Mouse (Mus musculus): ENCODE results near the gene Olfr319.
"Not testable (repeated sequence)": the region's sequence is repeated elsewhere in the genome, so short reads cannot be mapped to it uniquely, and the experiment has no call there.

The Olfr319 gene

DNA sequence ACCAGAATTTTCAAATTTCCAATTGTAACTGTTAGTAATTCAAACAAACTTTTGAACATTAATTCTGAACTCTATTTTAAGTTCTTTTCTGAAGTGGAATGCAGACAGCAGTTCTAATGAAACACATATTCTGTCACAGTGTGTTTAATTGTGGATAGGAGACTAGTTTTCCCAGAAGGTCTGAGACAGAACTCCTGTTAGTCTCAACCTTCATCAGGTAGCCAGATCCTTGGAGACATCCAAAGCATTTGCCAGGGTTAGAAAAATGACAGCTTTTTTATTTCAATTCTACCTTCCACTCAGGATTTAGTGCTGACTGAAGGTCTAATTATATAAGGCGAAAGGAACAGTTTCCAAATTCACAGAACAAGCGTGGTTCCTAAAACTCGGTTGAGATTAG lies at the start of gene Olfr319:
Gene Olfr319 (plus strand): TSS at position 301 of the 400 bp plus-strand sequence.
- no peak for DNase-seq (ENCODE audit: low read depth, low spot score)

DNA sequence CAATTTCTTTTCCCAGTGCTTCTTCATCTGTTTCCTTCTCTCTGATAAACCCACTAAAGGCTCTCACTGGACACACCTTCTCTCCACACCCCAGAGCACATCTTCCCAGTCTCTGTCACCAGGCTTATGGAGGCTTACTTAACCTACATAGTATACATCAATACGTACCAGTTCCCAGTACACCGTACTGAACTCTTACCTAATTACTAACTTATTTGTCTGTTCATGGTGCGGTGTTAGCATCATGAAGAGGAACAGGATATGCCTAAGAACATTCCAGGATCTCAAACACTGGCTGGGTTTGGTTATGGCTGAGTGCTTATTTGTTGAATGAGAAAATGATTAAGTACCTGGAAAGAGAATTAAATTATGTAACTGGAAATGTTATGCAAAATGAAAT lies 43.8 kb upstream of the Olfr319 start:
- DNase-seq (ENCODE audit: low read depth, low spot score) = no peak

DNA sequence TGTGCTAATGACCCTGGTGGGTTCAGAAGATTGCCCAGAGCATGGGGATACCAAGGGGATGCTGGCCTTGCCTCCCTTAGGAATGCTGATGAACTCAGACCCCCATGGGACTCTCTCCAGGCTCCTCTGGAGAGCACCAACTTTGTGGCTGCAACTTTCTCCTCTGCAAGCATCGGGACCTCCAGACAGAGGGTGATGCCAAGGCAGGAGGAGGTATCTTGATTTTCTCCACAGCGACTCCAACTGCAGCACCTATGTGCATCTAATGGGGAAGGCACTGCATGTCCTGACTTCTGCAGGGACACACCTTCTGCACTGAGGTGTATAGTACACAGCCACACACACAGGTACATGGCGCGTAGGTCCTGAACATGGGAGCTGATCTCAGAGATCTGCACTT lies 40.4 kb upstream of the Olfr319 start, which contains the start of gene Olfr322:
Gene Olfr322 (plus strand): TSS at position 187 of the 400 bp plus-strand sequence.
- DNase-seq (ENCODE audit: low read depth, low spot score) = no peak

DNA sequence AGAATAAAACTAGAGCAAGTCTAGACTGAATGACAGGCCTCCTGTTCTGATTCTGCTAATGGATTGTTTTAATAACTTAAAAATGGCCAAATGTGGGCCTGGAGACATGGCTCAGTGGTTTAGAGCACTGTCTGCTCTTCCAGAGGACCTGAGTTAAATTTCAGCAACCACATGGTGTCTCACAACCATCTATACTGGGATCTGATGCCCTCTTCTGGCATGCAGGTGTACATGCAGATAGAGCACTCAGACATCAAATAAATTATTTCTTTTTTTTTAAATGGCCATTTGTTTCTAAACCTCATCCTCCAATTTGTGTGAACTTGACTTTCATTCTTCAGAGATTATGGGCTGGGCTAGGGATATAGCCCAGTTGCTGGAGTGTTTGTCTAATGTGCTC lies 29.7 kb upstream of the Olfr319 start:
- DNase-seq (ENCODE audit: low read depth, low spot score) = no peak

DNA sequence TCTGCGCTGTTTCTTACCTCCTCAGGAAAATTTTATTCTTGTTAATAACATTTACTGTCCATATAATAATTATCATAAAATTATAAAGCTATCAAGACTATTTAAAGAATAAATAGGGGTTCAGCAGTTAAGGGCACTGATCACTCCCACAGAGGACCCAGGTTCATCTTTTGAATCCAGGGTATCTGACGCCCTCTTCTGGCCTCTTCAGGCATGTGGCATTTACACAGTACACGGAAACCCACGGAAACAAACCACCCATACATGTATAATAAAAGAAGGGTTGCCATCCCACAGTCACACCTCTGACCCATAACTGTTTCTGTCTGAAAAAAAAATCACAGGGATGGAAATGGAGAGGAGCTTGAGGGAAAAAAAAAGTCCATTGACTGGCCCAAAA lies 27.1 kb upstream of the Olfr319 start:
- no peak for DNase-seq (ENCODE audit: low read depth, low spot score)

DNA sequence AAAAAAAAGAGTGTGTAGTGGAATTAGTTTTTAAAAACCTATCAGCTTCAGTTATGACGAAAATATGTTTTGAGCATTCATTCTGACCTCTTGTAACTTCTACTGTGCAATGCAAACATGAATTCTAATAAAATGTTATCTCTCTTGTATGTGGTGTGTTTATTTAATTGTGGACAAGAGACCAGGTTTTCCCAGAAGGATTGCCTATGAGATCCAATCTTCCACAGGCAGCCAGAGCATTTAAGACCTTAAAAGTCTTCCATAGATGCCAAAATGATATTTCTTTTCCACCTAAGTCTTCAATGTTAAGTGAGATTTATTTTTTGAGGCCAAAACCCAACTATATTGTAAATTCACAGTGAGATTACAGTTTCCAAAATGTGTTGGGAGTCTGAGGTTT lies 18.2 kb upstream of the Olfr319 start, which contains the start of gene Olfr320:
Gene Olfr320 (plus strand): TSS at position 301 of the 400 bp plus-strand sequence.
- no peak for DNase-seq (ENCODE audit: low read depth, low spot score)

DNA sequence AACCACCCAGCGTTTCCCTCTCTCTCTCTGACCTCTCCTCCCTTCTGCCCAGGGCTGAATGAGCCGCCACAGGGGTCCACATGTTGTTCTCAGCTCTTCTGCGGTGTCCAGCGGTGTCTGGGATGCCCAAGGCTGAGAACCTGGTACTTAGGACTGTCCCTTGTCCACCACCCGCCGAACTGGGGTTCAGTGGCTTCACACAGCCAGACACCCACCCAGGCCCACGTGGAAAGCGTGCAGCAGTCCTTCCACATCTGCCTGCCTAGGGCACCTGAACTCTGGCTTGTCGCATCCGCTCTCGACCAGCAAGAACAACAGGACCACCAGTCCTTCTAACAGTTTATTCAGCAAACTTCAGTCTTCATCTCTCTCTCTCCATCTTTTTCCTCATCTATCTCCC lies 10.1 kb downstream of the Olfr319 start:
- no peak for DNase-seq (ENCODE audit: low read depth, low spot score)

DNA sequence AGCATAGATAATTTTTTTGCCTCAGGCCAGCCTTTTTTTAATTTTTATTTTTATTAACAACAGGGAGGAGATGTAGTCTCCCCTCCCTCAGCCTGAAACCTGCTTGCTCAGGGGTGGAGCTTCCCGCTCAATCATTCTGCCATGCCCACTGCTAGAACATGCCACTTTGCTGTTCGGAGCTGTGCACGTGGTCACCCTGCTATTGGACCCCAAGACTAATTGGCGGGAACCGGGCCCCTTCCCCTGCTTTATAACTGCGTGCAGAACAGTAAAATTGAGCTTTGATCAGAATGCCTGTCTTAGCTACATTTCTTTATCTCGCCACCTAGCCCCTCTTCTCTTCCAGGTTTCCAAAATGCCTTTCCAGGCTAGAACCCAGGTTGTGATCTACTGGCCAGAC lies 18.8 kb downstream of the Olfr319 start:
- not testable (repeated sequence) for DNase-seq (ENCODE audit: low read depth, low spot score)

DNA sequence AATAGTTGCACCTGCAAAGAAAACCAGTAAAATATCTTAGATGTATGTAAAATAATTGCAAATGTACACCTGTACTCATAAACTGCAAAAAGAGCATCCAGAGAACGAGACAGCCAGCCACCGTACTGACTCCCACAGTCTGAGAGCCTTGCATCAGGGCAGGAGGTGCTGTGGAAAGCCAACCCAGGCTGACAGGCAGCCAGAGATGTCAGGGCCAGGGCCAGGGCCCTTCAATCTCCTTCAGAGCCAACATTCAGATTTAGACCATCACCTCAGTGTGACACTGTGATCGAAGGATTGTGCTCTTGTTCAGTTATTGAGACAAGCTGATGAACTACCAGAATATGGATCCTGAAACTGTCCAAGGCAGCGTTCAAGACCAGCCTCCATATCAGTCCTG lies 20.7 kb downstream of the Olfr319 start:
- no peak for DNase-seq (ENCODE audit: low read depth, low spot score)

DNA sequence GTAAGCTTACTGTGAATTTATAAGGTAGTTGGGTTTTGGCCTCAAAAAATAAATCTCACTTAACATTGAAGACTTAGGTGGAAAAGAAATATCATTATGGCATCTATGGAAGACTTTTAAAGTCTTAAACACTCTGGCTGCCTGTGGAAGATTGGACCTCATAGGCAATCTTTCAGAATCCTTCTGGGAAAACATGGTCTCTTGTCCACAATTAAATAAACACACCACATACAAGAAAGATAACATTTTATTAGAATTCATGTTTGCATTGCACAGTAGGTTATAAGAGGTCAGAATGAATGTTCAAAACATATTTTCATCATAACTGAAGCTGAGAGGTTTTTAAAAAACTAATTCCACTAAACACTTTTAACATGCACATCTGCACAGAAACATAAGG lies 25.0 kb downstream of the Olfr319 start, which contains the start of gene Olfr318:
Gene Olfr318 (minus strand): TSS at position 101 of the 400 bp plus-strand sequence.
- DNase-seq (ENCODE audit: low read depth, low spot score) = no peak

DNA sequence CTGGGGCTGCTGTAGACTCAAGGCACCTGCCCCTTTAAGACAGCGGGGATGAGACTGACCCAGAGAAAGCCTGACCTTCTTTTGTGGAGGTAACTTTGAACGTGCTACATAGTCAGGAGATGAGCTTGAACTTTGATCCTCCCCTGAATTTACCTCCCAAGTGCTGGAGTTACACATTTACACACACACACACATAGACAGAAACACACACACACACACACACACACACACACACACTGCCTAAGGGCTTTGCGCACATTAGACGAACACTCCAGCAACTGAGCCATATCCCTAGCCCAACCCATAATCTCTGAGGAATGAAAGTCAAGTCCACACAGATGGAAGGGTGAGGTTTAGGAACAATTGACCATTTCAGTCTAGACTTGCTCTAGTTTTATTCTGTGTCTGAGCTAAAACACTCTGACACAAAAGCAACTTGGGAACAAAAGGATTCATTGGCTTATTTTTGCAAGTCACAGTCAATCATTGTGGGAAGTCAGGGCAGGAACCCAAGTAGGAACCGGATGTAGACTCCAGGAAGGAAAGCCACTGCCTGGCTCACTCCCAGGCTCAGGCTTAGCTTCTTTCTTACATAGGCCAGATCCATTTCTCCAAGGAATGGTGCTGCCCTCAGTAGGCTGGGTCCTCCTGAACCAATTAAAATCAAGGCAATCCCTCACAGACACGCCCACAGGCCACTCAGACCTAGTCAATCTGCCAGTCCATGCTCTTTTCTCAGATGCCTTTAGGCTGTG lies 29.1 kb downstream of the Olfr319 start:
- not testable (repeated sequence) for DNase-seq (ENCODE audit: low read depth, low spot score)

DNA sequence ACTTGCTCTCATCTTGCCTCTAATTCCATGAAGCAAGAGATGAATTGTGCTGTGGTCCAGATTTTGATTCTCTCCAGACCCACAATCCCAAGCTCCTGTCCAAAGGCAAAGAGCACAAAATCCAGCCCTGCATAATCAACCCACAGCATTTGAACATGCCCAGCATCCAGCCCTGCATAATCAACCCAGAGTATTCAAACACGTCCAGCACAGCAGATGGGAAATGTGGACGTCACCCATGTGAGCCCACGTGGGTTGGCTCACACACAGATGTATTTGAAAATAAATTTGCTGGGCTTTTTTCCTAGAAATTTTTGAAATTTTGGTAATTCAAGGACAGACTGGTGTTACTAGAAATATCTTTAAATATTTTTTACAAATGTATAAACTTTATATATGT lies 34.4 kb downstream of the Olfr319 start:
- no peak for DNase-seq (ENCODE audit: low read depth, low spot score)

DNA sequence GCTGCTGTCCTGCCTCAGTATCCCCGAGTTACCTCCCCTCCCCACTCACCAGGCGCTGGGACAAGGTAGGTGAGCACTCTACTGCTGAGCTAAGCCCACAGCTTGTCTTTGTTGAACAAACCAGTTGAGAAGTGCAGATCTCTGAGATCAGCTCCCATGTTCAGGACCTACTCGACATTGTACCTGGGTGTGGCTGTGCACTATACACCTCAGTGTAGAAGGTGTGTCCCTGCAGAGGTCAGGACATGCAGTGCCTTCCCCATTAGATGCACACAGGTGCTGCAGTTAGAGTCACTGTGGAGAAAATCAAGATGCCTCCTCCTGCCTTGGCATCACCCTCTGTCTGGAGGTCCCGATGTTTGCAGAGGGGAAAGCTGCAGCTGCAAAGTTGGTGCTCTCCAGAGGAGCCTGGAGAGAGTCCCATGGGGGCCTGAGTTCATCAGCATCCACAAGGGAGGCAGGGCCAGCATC lies 39.9 kb downstream of the Olfr319 start, which contains the start of gene Olfr317:
Gene Olfr317 (minus strand): TSS at position 421 of the 471 bp plus-strand sequence.
- no peak for DNase-seq (ENCODE audit: low read depth, low spot score)

DNA sequence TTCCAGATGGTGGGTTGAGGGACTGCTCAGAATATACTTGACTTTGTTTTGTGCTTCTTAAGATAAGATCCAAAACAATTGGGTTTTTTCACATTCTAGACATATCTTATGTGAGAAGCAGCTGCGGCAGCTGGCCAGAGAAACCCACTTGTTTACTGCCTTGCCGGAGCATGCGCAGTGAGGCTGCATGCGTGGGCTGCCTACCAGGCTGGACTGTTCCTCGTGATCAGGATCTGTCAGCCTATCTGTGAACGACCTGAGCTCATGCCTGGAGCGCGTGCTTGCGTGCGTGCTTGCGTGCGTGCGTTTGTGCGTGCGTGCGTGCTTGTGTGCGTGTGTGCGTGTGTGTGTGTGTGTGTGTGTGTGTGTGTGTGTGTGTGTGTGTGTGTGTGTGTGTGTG lies 52.1 kb downstream of the Olfr319 start:
- DNase-seq (ENCODE audit: low read depth, low spot score) = not testable (repeated sequence)

DNA sequence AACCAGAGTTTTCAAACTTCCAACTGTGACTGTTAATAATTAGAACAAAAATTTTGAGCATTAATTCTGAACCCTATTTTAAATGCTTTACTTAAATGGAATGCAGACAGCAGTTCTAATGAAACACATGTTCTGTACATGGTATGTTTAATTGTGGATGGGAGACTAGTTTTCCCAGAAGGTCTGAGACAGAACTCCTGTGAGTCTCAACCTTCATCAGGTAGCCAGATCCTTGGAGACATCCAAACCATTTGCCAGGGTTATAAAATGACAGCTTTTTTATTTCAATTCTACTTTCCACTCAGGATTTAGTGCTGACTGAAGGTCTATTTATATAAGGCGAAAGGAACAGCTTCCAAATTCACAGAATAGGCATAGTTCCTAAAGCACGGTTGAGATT lies 53.5 kb downstream of the Olfr319 start, which contains the start of gene Olfr316:
Gene Olfr316 (plus strand): TSS at position 301 of the 400 bp plus-strand sequence.
- DNase-seq (ENCODE audit: low read depth, low spot score) = no peak
